Mouse (Mus musculus) heart, embryonic 15.5 days (tissue): ENCODE measurements around the gene Irf3. TPM values are rescaled to one million over a fixed set of nuclear protein-coding genes. Genes with fewer than 3 reads are reported as not detected.

Experiments
- ATAC-seq: fragments of 200-750 bp; cut with Nextera tagmentation; replicated peaks from 2 replicates; pipeline ENCODE4 v1.8.0; 2017; ENCODE audit warnings: low read depth, moderate TSS enrichment; ENCODE audit not compliant: insufficient number of reproducible peaks, insufficient read depth, low FRiP score
- H3K27ac ChIP-seq: fragments of 300-500 bp; sonication (generic); 2 replicates; pipeline ENCODE4 v1.5.1; 2015; ENCODE audit warnings: mild to moderate bottlenecking, inconsistent platforms
- H3K27me3 ChIP-seq: fragments of 300-500 bp; sonication (generic); 2 replicates; pipeline ENCODE4 v1.6.1; 2015; ENCODE audit warnings: inconsistent platforms
- H3K36me3 ChIP-seq: fragments of 300-500 bp; sonication (generic); 2 replicates; pipeline ENCODE4 v1.6.1; 2015; ENCODE audit warnings: mild to moderate bottlenecking, inconsistent platforms
- H3K4me1 ChIP-seq: fragments of 300-500 bp; sonication (generic); replicated peaks from 2 replicates; pipeline ENCODE4 v1.6.1; 2015; ENCODE audit warnings: inconsistent platforms
- H3K4me2 ChIP-seq: fragments of 300-500 bp; sonication (generic); 2 replicates; pipeline ENCODE4 v1.6.1; 2015; ENCODE audit warnings: inconsistent platforms, mild to moderate bottlenecking, moderate library complexity
- H3K4me3 ChIP-seq: fragments of 300-500 bp; sonication (generic); 2 replicates; pipeline ENCODE4 v1.5.1; 2015; ENCODE audit warnings: mild to moderate bottlenecking, inconsistent platforms
- H3K9ac ChIP-seq: fragments of 300-500 bp; sonication (generic); 2 replicates; pipeline ENCODE4 v1.6.1; 2015; ENCODE audit warnings: mild to moderate bottlenecking, inconsistent platforms
- H3K9me3 ChIP-seq: fragments of 300-500 bp; sonication (generic); replicated peaks from 2 replicates; pipeline ENCODE4 v1.6.1; 2016; ENCODE audit warnings: inconsistent platforms
- WGBS: fragments of 180-500 bp; shearing (Covaris S2); methylation state at CpG from one replicate; pipeline ENCODE4 v1.1.7; 2015; ENCODE audit warnings: mixed read lengths; 5-methylcytosine and 5-hydroxymethylcytosine counted together
- polyA plus RNA-seq: library from polyadenylated mRNA; unstranded; fragments of >200 nt; fragmentation: Nextera tagmentation; extraction: Ambion mirVana; gene quantifications from 2 replicates; pipeline ENCODE4 v1.2.1, GENCODE M21; 2015

Irf3 gene
- polyA plus RNA-seq, 1 experiment from 2014 or later: 61.6 TPM

DNA sequence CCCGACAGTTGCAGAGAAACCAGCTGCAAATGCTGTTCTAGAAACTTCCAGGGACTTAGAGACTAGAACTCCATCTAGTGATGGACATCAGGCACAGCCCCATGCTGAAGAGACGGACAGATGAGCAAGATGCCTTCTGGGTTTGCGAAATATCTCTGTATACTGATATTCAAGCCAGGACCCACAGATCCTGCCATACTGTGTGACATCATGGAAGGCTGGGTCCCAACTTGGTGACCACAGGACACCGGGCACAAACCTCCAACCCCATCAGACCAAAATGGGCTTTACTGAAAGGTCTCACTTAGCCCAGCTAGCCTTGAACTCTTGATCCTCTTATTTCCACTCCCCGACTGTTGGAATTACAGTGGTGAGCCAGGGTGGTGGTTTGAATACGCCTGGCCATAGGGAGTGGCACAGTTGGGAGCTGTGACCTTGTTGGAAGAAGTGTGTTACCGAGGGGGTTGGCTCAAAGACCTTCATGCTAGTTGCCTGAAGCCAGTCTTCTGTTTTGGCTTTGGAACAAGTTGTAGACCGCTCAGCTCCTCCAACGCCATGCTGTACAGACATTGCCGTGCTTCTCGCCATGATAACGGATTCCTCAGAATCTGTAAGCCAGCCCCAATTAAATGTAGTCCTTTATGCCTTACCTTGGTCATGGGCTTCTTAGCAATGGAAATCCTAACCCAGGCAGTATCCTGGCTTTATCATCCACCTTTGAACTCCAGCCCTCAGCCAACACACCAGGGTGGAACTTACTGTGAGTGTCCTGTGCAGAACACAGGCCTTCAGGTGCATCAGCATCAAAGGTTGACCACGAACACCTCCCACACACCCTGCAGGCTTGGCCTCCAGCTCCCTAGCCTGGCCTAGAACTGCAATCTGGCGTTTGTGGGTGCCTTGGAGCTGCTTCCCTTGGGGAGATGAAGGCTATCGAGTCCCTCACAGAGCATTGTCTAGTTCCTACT lies 27.1 kb downstream of the Irf3 start:
- Histone ChIP-seq H3K27ac (no peak overlapping the region), H3K27me3 (no peaks in the 10 kb centered on the region), H3K9ac (no peak overlapping the region), H3K4me1 (peaks cover 7% of the 10 kb centered on the region; the same call in 1 of the 2 replicates), H3K4me3 (no peak overlapping the region), H3K4me2 (no peak overlapping the region), H3K9me3 (no peaks in the 10 kb centered on the region), H3K36me3 (peaks cover 36% of the 10 kb centered on the region)
- WGBS: 80% methylated on average over 15 of the region's 15 CpGs
- no peak for ATAC-seq

DNA sequence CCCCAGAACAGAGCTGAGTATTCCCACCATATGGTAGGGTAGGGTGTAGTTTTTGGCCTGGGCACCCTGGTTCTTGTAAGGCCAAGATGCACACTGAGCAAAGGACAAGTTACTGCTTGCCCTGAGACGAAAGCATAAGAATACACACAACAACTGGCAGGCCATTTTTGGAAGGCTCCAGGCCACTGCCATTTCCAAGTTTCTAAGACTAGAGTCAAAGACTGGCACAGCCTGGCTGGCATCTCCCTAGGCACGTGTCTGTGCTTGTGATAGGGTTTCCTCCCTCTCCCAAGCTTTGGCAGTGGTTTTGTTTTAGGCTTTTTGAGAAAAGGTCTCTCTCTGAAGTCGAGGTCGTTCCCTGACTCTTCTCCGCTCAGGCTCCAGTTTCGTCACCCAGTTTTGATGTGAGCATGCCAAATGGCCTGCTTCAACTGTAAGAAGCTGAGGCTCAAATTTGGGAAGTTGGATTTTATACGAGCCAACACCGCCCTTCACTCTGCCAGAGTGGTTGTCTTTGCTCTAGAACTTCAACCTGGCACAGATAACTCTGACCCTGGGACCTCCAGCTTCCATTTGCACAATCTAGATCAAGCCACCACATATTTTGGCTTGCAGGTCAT lies 28.3 kb downstream of the Irf3 start:
- H3K27ac ChIP-seq: no peak overlapping the region
- H3K4me1 ChIP-seq: no peaks in the 10 kb centered on the region
- WGBS: 72% methylated on average over 8 of the region's 8 CpGs
- peaks cover 45% of the 10 kb centered on the region for H3K36me3 ChIP-seq
- H3K27me3 ChIP-seq: no peaks in the 10 kb centered on the region
- H3K9me3 ChIP-seq: no peaks in the 10 kb centered on the region
- H3K4me3 ChIP-seq: no peak overlapping the region
- ATAC-seq: no peak
- H3K9ac ChIP-seq: no peak overlapping the region
- no peak overlapping the region for H3K4me2 ChIP-seq

- 78% methylated on average over 2 of the region's 2 CpGs for WGBS
- no peak overlapping the region for H3K27ac ChIP-seq
- ATAC-seq: no peak
- no peaks in the 10 kb centered on the region for H3K4me1 ChIP-seq
- peaks cover 45% of the 10 kb centered on the region for H3K36me3 ChIP-seq
- H3K9ac ChIP-seq: no peak overlapping the region
- no peak overlapping the region for H3K4me2 ChIP-seq
- H3K9me3 ChIP-seq: no peaks in the 10 kb centered on the region
- no peaks in the 10 kb centered on the region for H3K27me3 ChIP-seq
- H3K4me3 ChIP-seq: no peak overlapping the region
Observed at GRCm38 (mm10) chr7:45026256-45026655, 28.8 kb downstream of the Irf3 start.

GRCm38 (mm10) chr7:45027761-45028160 lies 30.3 kb downstream of the Irf3 start:
- Histone ChIP-seq H3K27me3 (no peaks in the 10 kb centered on the region), H3K4me3 (no peak overlapping the region), H3K36me3 (peaks cover 58% of the 10 kb centered on the region), H3K9ac (no peak overlapping the region), H3K9me3 (no peaks in the 10 kb centered on the region), H3K4me1 (no peaks in the 10 kb centered on the region), H3K27ac (no peak overlapping the region), H3K4me2 (no peak overlapping the region)
- 91% methylated on average over 9 of the region's 9 CpGs for WGBS
- no peak for ATAC-seq

- Histone ChIP-seq H3K4me2 (no peak overlapping the region), H3K9ac (no peak overlapping the region), H3K9me3 (no peaks in the 10 kb centered on the region), H3K4me3 (no peak overlapping the region), H3K36me3 (peaks cover 64% of the 10 kb centered on the region), H3K4me1 (no peaks in the 10 kb centered on the region), H3K27ac (no peak overlapping the region), H3K27me3 (no peaks in the 10 kb centered on the region)
- no peak for ATAC-seq
- 90% methylated on average over 11 of the region's 11 CpGs for WGBS
Observed at GRCm38 (mm10) chr7:45028351-45028750, 30.9 kb downstream of the Irf3 start.

DNA sequence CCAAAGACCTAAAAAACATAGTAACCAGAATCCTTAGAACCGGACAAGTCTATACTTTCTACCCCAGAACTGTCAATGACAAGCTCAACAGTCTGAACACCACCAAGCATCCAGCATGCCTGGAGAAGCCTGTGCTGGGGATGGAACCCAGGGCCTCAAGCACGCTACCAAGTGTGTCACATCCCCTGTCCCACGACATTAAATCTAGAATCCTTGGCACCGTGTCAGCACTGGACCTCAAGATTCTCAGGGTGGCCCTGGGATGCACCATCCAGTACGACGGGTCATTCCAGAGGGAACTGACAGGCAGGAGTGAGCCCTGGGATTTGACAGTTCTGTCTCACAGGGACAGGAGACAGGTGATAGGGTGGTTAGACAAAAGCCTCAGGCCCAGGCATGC lies 32.5 kb downstream of the Irf3 start:
- no peak overlapping the region for H3K4me3 ChIP-seq
- H3K9ac ChIP-seq: no peak overlapping the region
- no peak overlapping the region for H3K27ac ChIP-seq
- WGBS: 86% methylated on average over 6 of the region's 6 CpGs
- no peaks in the 10 kb centered on the region for H3K27me3 ChIP-seq
- no peaks in the 10 kb centered on the region for H3K9me3 ChIP-seq
- no peaks in the 10 kb centered on the region for H3K4me1 ChIP-seq
- no peak overlapping the region for H3K4me2 ChIP-seq
- H3K36me3 ChIP-seq: peaks cover 81% of the 10 kb centered on the region
- no peak for ATAC-seq

- ATAC-seq: no peak
- peaks cover 89% of the 10 kb centered on the region for H3K36me3 ChIP-seq
- H3K9ac ChIP-seq: no peak overlapping the region
- H3K27me3 ChIP-seq: no peaks in the 10 kb centered on the region
- H3K4me3 ChIP-seq: no peak overlapping the region
- WGBS: 97% methylated on average over 8 of the region's 8 CpGs
- H3K27ac ChIP-seq: no peak overlapping the region
- H3K4me2 ChIP-seq: no peak overlapping the region
- H3K9me3 ChIP-seq: no peaks in the 10 kb centered on the region
- no peaks in the 10 kb centered on the region for H3K4me1 ChIP-seq
Observed at GRCm38 (mm10) chr7:45030857-45031256, 33.4 kb downstream of the Irf3 start.

GRCm38 (mm10) chr7:45033722-45034359 lies 36.4 kb downstream of the Irf3 start:
- Histone ChIP-seq H3K36me3 (peaks cover 95% of the 10 kb centered on the region), H3K9ac (no peak overlapping the region), H3K9me3 (no peaks in the 10 kb centered on the region), H3K4me2 (no peak overlapping the region), H3K27ac (no peak overlapping the region), H3K4me3 (no peak overlapping the region), H3K4me1 (no peaks in the 10 kb centered on the region), H3K27me3 (no peaks in the 10 kb centered on the region)
- 92% methylated on average over 19 of the region's 19 CpGs for WGBS
- no peak for ATAC-seq

DNA sequence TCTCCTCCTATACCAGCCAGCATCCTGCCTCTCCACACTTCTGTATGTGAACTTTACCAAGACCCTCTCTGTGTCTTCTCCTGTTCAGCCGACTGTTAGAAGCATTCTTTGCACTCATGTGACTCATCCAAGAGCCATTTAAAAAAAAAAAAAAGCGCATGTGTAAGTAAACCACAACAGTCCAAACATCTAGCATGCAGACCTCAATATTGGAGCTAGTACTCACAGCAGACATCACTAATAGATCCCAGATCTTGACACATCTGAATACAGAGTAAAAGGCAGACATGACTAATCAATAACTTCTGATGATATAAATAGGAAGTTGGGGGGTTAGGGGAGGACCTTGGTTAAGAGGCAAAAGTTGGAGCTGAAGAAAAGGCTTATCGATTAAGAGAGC lies 38.2 kb downstream of the Irf3 start:
- Histone ChIP-seq H3K27me3 (no peaks in the 10 kb centered on the region), H3K9ac (no peak overlapping the region), H3K4me1 (no peaks in the 10 kb centered on the region), H3K4me3 (no peak overlapping the region), H3K36me3 (peaks cover 97% of the 10 kb centered on the region), H3K4me2 (no peak overlapping the region), H3K9me3 (no peaks in the 10 kb centered on the region), H3K27ac (no peak overlapping the region)
- ATAC-seq: no peak
- WGBS: 82% methylated on average over 3 of the region's 3 CpGs

DNA sequence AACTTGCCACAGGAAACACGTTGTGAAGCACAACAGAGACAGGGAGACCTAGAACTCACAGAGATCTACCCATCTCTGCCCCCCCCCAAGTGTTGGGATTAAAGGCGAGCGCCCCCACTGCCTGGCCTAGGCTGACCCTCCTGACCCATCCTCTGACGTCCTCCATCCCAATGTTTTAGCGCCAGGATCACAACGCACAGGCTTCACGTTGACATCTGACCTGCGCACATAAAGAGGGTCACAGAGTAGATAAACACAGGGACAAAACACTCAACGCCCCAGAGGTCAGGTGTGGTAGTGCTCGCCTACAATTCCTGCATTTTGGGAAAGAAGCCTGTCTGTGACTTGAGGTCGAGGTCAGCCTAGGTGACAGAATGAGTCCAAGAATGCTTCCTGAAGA lies 39.3 kb downstream of the Irf3 start:
- 87% methylated on average over 11 of the region's 11 CpGs for WGBS
- Histone ChIP-seq H3K4me2 (no peak overlapping the region), H3K9me3 (no peaks in the 10 kb centered on the region), H3K9ac (no peak overlapping the region), H3K4me1 (no peaks in the 10 kb centered on the region), H3K36me3 (peaks cover 97% of the 10 kb centered on the region), H3K4me3 (no peak overlapping the region), H3K27me3 (no peaks in the 10 kb centered on the region), H3K27ac (no peak overlapping the region)
- no peak for ATAC-seq

- H3K27ac ChIP-seq: no peak overlapping the region
- H3K4me1 ChIP-seq: no peaks in the 10 kb centered on the region
Observed at GRCm38 (mm10) chr7:45037720-45038361, 40.4 kb downstream of the Irf3 start.

More at GRCm38 (mm10) chr7:45037720-45038361, 40.4 kb downstream of the Irf3 start:
- H3K4me3 ChIP-seq: no peak overlapping the region
- H3K9me3 ChIP-seq: no peaks in the 10 kb centered on the region
- H3K27me3 ChIP-seq: no peaks in the 10 kb centered on the region
- WGBS: 71% methylated on average over 7 of the region's 7 CpGs
- ATAC-seq: no peak
- no peak overlapping the region for H3K4me2 ChIP-seq
- H3K9ac ChIP-seq: no peak overlapping the region
- H3K36me3 ChIP-seq: peaks cover 97% of the 10 kb centered on the region
